Mouse (Mus musculus) lung, postnatal 0 days (tissue): ENCODE measurements at regions not wholly inside any gene's neighbourhood (a gene's known extent, or its start where the extent isn't known, plus 50 kb on each side); places are given as distances from the start of the nearest gene placed in this dataset.

Experiments
- CTCF ChIP-seq: IDR thresholded peaks from 2 replicates; pipeline ENCODE4 v1.5.1; 2016; ENCODE audit warnings: antibody characterized with exemption, mild to moderate bottlenecking
- EP300 ChIP-seq: IDR thresholded peaks from 2 replicates; pipeline ENCODE4 v1.6.1; 2016; ENCODE audit warnings: antibody characterized with exemption, mild to moderate bottlenecking, control low read depth

- TF ChIP-seq CTCF (no peak), EP300 (no peak)
Observed at GRCm38 (mm10) chr5:149920326-149920725, 98.1 kb upstream of the Rxfp2 start.
